Mouse (Mus musculus): ENCODE data around the gene Pip4k2c.
A peak's percentile ranks its signal among the peaks of the same experiment; 100 is the strongest.

Gene Pip4k2c

DNA sequence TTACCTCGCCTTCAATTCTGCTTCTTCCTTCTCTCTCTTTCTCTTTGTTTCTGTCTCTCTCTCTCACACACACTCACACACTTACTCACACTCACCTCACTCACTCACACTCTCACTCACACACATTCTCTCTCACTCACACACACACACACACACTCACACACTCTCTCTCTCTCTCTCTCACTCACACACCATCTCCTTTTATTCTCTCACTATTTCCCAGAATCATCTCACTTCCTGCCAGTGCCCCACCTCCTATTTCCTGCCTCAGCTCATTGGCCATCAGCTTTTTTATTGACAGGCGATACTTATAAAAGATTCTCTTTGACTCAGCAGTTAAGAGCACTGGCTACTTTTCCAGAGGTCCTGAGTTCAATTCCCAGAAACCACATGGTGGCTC lies 7.0 kb upstream of the Pip4k2c start:
- no peaks in the 10 kb centered on the region for H3K27me3 ChIP-seq (ENCODE audit: control insufficient read depth, insufficient read depth, low read length, poor library complexity, severe bottlenecking)
- DNase-seq (ENCODE audit: low read depth, low spot score), result no peak
- H3K36me3 ChIP-seq (ENCODE audit: control insufficient read depth, insufficient read depth, low read length, poor library complexity, severe bottlenecking), result no peaks in the 10 kb centered on the region

DNA sequence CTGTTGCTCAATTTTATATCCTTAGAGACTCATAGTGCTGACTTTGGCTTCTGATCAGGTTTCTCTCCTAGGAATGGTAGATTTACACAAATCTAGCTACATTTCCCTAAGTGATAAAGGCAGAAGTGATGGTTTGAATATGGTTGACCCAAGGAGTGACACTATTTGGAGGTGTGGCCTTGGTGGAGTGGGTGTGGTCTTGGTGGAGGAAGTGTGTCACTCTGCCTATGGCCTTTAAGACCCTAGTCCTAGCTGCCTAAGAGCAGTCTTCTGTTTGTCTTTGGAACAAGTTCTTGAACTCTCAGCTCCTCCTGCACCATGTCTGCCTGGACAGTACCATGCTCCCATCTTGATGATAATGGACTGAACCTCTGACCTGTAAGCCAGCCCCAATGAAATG lies 5.8 kb upstream of the Pip4k2c start:
- Histone ChIP-seq H3K27me3 (ENCODE audit: control insufficient read depth, insufficient read depth, low read length, poor library complexity, severe bottlenecking) (no peaks in the 10 kb centered on the region), H3K36me3 (ENCODE audit: control insufficient read depth, insufficient read depth, low read length, poor library complexity, severe bottlenecking) (no peaks in the 10 kb centered on the region)
- no peak for DNase-seq (ENCODE audit: low read depth, low spot score)

DNA sequence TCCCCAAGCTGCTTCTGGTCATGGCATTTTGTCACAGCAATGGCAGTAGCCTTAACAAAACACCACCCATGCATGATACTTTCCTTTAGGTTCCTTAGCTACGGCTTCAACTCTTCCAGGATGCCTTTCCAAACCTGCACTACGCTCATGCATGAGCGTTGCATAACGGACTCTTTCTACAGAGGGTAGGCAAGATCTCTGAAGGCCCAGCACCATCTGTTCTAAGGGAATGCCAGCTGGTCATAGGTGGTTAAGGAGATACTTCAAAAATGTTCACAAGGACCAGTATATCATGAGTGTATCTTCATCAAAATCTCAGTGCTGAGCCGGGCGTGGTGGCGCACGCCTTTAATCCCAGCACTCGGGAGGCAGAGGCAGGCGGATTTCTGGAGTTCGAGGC lies 5.1 kb upstream of the Pip4k2c start:
- no peak for DNase-seq (ENCODE audit: low read depth, low spot score)
- no peaks in the 10 kb centered on the region for H3K36me3 ChIP-seq (ENCODE audit: control insufficient read depth, insufficient read depth, low read length, poor library complexity, severe bottlenecking)
- no peaks in the 10 kb centered on the region for H3K27me3 ChIP-seq (ENCODE audit: control insufficient read depth, insufficient read depth, low read length, poor library complexity, severe bottlenecking)

DNA sequence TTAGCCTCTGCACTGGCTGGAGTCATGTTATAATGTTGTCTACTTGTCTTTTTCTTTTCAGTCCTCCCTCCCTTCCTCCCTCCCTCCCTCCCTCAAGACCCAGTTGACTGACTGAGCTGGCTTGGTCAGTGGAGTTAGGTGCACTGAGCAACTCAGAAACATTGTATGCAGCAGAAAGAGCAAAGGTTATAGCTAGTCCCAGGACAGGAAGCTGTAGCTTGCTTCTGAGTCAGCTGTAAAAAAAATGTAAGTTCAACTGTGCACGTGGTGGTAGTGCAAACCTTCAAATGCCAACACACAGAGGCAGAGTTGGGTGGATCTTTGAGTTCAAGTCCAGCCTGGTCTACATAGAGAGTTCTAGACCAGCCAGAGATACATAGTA lies 3.0 kb upstream of the Pip4k2c start:
- Histone ChIP-seq H3K36me3 (ENCODE audit: control insufficient read depth, insufficient read depth, low read length, poor library complexity, severe bottlenecking) (no peaks in the 10 kb centered on the region), H3K27me3 (ENCODE audit: control insufficient read depth, insufficient read depth, low read length, poor library complexity, severe bottlenecking) (no peaks in the 10 kb centered on the region)
- no peak for DNase-seq (ENCODE audit: low read depth, low spot score)

DNA sequence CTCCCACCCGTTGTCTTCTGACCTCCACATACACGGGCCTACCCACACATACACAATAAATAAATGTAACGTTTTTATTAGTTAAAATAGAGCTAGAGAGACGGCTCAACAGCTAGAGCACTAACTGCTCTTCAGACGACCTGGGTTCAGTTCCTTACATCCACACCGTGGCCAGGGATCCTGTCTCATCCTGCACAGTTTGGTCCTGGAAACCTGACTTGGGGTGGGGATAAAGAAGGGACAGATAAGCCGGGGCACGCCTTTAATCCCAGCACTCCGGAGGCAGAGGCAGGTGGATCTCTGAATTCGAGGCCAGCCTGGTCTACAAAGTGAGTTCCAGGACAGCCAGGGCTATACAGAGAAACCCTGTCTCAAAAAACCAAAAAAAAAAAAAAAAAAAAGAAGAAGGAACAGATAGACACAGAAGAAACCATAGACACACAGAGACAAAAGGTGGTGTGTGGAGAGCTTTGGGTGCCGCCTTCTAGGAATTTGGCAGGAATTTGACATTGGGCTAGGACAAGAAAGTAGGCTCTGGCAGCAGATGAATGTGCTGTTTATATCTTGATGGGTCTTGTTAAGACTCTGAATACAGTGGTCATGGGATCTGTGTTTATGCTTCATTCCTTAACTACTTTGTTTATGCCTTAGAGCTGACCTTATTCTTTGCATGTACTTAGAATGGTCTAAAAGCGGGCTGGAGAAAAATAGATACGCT lies 2.5 kb upstream of the Pip4k2c start:
- Histone ChIP-seq H3K27me3 (ENCODE audit: control insufficient read depth, insufficient read depth, low read length, poor library complexity, severe bottlenecking) (no peaks in the 10 kb centered on the region), H3K36me3 (ENCODE audit: control insufficient read depth, insufficient read depth, low read length, poor library complexity, severe bottlenecking) (no peaks in the 10 kb centered on the region)
- DNase-seq (ENCODE audit: low read depth, low spot score), result no peak

DNA sequence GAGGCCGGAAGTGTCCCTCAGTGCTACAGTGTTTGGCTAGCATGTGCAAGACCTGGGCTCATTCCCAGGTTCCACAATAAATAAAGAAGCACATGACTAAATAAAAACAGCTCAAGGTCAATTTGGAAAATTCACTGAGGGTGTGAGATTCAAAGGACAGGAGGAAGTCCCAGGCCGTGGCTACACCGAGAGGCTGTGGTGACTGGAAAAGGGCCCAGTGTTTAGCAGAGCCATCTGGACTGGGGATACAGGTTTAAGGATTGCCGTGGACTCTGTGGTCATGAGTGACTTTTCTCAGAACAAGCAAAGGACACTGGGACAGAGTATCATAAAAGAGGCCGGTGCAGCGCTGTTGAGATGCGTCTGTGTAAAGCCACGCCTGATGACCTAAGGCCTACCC lies 1.9 kb upstream of the Pip4k2c start:
- DNase-seq (ENCODE audit: low read depth, low spot score), result no peak
- no peaks in the 10 kb centered on the region for H3K36me3 ChIP-seq (ENCODE audit: control insufficient read depth, insufficient read depth, low read length, poor library complexity, severe bottlenecking)
- no peaks in the 10 kb centered on the region for H3K27me3 ChIP-seq (ENCODE audit: control insufficient read depth, insufficient read depth, low read length, poor library complexity, severe bottlenecking)

DNA sequence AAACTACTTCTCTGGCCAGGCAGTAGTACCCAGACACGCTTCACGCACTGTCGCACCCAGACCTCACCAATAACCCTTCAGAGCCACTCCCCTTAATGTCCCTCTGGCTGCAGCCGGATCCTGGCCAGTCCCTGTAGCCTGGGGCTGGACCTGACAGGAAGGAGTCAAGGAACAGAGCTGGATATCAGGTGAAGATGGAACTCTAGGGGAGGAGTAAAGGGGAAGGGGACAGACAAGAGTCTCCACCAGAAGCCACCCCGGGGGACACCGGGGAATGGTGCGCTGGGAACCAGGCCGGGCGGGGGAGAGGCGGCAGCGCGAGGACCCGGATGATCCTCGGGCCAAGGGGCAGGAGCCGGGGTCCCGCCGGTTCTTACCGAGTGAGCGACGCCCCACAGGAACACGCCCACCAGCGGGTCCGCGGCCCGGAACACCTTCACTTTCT lies 402 bp downstream of the Pip4k2c start:
- Histone ChIP-seq H3K27me3 (ENCODE audit: control insufficient read depth, insufficient read depth, low read length, poor library complexity, severe bottlenecking) (no peaks in the 10 kb centered on the region), H3K36me3 (ENCODE audit: control insufficient read depth, insufficient read depth, low read length, poor library complexity, severe bottlenecking) (no peaks in the 10 kb centered on the region; the same call in 1 of the 2 replicates)
- DNase-seq (ENCODE audit: low read depth, low spot score), result peak; percentile 52

DNA sequence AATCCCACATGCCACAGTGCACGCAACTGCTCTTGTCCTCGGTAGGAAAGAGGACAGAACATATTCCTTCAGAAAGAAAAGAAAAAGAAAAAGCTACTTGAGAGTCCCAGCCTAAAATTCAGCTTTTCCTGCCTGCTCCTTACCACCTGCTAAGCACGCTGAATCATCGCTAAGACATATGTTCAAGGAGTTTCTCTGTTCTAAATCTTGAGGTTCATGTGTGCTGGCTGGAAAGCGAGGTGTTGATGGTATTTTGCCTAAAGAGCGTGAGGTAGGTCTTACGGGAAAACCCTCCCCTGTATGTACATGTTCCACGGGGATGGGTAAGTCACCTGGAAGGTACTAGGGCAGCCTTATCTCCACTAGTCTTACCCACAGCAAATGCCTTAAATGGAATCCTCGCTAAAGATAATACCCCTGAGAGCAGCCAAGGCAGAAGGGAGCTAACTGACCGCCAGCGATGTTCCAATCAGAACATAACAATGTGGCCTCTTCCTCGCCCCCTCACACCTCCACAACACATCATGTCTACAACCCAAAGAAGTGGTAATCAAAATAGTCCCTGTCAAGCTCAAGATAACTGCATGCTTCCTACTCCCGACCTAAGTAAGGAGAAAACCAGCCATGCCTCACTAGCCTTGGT lies 1.3 kb downstream of the Pip4k2c start:
- no peak for DNase-seq (ENCODE audit: low read depth, low spot score)
- Histone ChIP-seq H3K36me3 (ENCODE audit: control insufficient read depth, insufficient read depth, low read length, poor library complexity, severe bottlenecking) (peaks cover 3% of the 10 kb centered on the region), H3K27me3 (ENCODE audit: control insufficient read depth, insufficient read depth, low read length, poor library complexity, severe bottlenecking) (no peaks in the 10 kb centered on the region)

DNA sequence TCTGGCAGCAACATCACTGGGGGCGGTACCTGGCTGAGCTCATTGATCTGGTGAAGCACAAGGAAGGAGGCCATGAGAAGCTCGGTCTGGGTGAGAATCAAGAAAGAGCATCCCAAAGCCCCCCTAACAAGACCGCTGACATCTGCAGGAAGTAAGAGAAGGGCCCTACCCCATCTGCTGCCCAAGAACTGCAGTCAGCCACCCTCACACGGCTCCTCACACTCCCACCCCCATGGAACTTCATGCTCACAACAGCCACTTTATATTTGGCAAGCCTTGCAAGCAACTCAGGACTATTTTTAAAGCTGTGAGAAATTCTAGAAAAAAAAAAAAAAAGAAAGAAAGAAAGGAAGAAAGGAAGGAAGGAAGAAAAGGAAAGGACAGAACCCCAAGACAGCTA lies 2.5 kb downstream of the Pip4k2c start:
- peaks cover 5% of the 10 kb centered on the region for H3K36me3 ChIP-seq (ENCODE audit: control insufficient read depth, insufficient read depth, low read length, poor library complexity, severe bottlenecking)
- no peaks in the 10 kb centered on the region for H3K27me3 ChIP-seq (ENCODE audit: control insufficient read depth, insufficient read depth, low read length, poor library complexity, severe bottlenecking)
- DNase-seq (ENCODE audit: low read depth, low spot score), result no peak

DNA sequence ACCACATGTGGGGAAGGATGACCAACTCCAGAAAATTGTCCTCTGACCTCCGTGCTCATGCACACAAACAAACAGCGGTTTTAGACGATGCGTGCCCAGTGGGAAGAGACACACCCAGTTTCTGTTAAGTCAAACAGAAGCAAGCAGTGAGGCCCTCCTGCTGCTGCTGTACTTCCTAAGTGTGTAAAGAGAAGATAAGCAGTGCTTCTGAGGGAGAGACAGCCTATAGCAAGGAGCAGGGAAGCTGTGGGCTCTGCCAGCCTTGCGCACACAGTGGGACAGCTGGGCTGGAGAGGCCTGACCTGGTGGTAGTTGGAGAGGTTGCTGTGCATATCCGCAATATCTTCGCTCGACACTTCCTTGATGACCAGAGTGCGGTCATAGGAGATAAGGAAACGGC lies 6.0 kb downstream of the Pip4k2c start:
- H3K36me3 ChIP-seq (ENCODE audit: control insufficient read depth, insufficient read depth, low read length, poor library complexity, severe bottlenecking), result peaks cover 9% of the 10 kb centered on the region
- DNase-seq (ENCODE audit: low read depth, low spot score), result no peak
- no peaks in the 10 kb centered on the region for H3K27me3 ChIP-seq (ENCODE audit: control insufficient read depth, insufficient read depth, low read length, poor library complexity, severe bottlenecking)

DNA sequence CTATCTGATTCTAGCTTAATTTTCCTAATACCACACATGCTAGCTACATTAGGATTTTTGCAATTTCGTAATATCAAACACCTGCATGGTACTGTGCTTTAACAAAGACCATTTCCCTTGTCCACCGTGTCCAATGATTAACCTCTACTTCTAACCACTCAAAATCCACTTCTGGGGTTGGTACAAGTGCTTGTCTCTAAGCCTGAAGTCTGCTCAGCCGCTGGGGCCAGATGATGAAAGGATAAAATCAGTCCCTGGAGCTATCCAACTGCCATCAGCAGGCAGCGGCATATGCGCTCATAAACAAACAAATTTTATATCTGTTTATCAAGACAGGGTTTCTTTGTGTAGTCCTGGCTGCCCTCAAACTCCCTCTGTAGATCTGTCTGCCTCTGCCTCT lies 6.8 kb downstream of the Pip4k2c start:
- DNase-seq (ENCODE audit: low read depth, low spot score), result no peak
- Histone ChIP-seq H3K27me3 (ENCODE audit: control insufficient read depth, insufficient read depth, low read length, poor library complexity, severe bottlenecking) (no peaks in the 10 kb centered on the region), H3K36me3 (ENCODE audit: control insufficient read depth, insufficient read depth, low read length, poor library complexity, severe bottlenecking) (peaks cover 11% of the 10 kb centered on the region)

DNA sequence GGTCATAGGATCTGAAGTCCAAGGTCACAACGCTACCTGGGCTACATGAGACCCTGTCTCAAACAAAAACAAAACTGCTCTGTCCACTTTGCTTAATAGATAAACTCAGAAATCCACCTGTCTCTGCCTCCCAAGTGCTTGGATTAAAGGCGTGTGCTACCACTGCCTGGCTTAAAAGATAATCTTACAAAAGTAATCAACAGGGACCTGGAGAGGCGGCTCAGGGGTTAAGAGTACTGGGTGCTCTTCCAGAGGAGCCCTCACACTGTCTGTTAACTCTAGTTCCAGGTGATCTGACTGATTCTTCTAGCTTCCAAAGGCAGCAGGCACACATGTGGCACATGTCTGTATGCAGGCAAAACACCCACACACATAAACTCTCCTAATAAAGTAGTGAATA lies 8.3 kb downstream of the Pip4k2c start:
- Histone ChIP-seq H3K36me3 (ENCODE audit: control insufficient read depth, insufficient read depth, low read length, poor library complexity, severe bottlenecking) (peaks cover 11% of the 10 kb centered on the region), H3K27me3 (ENCODE audit: control insufficient read depth, insufficient read depth, low read length, poor library complexity, severe bottlenecking) (no peaks in the 10 kb centered on the region)
- DNase-seq (ENCODE audit: low read depth, low spot score), result no peak

DNA sequence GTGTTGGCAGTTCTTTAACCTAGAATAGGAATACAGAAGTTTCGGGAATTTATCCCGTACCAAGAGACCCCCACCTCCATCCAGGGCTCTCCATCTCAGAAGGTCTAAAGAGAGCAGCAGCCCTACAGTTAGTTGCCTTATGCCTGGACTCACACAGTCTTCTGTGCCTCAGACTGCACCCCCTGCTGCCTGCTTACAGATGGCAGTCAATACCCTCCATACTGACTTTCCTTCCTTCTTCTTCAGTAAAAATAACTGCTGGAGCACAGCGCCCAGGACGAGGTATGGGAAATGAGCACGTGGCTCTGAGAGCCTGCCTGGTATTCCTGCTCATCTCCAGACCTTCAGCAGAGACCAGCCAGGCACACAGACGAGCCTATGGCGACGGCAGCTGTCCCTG lies 11.1 kb downstream of the Pip4k2c start:
- H3K36me3 ChIP-seq (ENCODE audit: control insufficient read depth, insufficient read depth, low read length, poor library complexity, severe bottlenecking), result peaks cover 10% of the 10 kb centered on the region
- no peak for DNase-seq (ENCODE audit: low read depth, low spot score)
- H3K27me3 ChIP-seq (ENCODE audit: control insufficient read depth, insufficient read depth, low read length, poor library complexity, severe bottlenecking), result peaks cover under 1% of the 10 kb centered on the region; the same call in 1 of the 2 replicates

DNA sequence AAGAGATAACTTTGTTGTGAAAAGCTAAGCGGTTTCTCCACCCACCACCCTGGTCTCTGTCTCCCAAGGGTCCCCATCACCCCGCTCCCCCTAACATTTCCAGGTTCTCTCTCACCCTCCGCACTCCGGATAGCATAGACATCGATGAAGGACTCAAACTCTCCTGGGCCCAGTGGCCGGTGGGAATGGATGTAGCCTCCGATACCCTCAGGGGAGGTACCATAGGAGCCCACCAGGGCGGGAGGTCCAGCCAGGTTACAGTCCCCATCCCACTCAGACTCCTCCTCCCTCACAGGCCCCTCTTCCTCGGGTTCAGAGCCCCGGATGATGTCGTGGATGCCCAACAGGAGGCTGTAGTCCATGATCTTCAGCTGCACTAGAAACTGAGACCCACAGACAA lies 11.9 kb downstream of the Pip4k2c start:
- no peak for DNase-seq (ENCODE audit: low read depth, low spot score)
- peaks cover 1% of the 10 kb centered on the region; the same call in 1 of the 2 replicates for H3K27me3 ChIP-seq (ENCODE audit: control insufficient read depth, insufficient read depth, low read length, poor library complexity, severe bottlenecking)
- H3K36me3 ChIP-seq (ENCODE audit: control insufficient read depth, insufficient read depth, low read length, poor library complexity, severe bottlenecking), result peaks cover 7% of the 10 kb centered on the region

DNA sequence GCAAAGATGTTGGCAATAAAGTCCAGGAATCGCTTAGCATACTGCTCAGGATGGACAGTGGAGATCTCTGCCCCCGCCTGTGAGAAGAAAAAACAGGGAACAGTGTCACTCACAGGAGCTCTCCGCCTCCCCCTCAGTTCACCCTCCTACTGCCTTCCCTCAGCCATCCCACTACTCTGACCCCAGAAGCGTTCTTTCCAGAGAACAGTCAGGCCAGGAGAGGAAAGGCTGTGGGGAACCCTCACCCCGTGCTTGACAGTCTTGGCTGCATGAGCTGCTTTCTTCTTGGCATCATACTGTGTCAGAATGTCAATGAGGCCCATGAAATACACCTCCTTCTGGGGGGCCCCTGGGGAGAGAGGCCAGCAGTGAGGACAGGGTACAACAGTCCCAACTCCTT lies 12.3 kb downstream of the Pip4k2c start:
- no peak for DNase-seq (ENCODE audit: low read depth, low spot score)
- Histone ChIP-seq H3K27me3 (ENCODE audit: control insufficient read depth, insufficient read depth, low read length, poor library complexity, severe bottlenecking) (peaks cover 1% of the 10 kb centered on the region; the same call in 1 of the 2 replicates), H3K36me3 (ENCODE audit: control insufficient read depth, insufficient read depth, low read length, poor library complexity, severe bottlenecking) (peaks cover 6% of the 10 kb centered on the region)
